Mouse (Mus musculus) lung, postnatal 0 days (tissue): ENCODE data around the gene Frmd6.

Experiments used
- CTCF ChIP-seq: IDR thresholded peaks from 2 replicates; pipeline ENCODE4 v1.5.1; 2016; ENCODE audit warnings: antibody characterized with exemption, mild to moderate bottlenecking
- EP300 ChIP-seq: IDR thresholded peaks from 2 replicates; pipeline ENCODE4 v1.6.1; 2016; ENCODE audit warnings: antibody characterized with exemption, mild to moderate bottlenecking, control low read depth

- TF ChIP-seq EP300 (no peak), CTCF (peak; percentile 5; the same call in 1 of the 2 replicates)
These were observed 9.7 kb downstream of the Frmd6 start for GRCm38 (mm10) chr12:70835004-70835403.
